Mouse (Mus musculus): ENCODE data around the gene Smarca2. TPM values are rescaled to one million over a fixed set of nuclear protein-coding genes. Genes with fewer than 3 reads are reported as not detected.

The Smarca2 gene
- polyA plus RNA-seq, 2 experiments = 3.3 to 5.3 TPM

DNA sequence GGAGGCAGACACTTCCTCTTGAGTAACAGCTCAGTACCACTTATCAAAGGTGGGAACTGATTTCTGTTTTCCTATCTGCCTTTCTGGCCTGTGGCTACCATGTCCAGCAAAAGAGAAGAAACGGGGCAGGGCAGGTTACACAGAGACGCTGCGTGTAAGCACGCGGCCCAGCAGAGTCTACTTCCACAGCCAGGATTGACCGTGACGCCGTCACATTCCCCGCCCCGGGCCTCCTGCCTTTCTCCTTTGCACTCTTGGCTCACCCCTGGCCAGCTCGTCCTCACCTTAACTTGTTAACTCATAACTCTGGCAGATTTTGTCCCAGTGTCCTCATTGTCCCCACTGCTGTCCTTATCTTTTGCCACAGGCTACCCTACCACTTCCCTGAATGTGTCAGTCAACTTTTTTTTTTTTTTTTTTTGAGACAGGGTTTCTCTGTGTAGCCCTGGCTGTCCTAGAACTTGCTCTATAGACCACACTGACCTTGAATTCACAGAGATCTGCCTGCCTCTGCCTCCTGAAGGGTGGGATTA lies 167.3 kb downstream of the Smarca2 start:
- H3K9ac ChIP-seq (replicated peaks) = no peak overlapping the region
- TF ChIP-seq CTCF (IDR thresholded peaks at IDR 0.05; ENCODE audit: low read depth) = no peak
- no peak for TF ChIP-seq EP300 (IDR thresholded peaks at IDR 0.05; ENCODE audit: low read depth)
- WGBS (ENCODE audit: insufficient replicate concordance) = 65% methylated on average over 11 of the region's 11 CpGs
- H3K36me3 ChIP-seq (replicated peaks; ENCODE audit: control insufficient read depth, insufficient read depth, low read depth) = no peaks in the 10 kb centered on the region
- no peak overlapping the region for H3K27ac ChIP-seq
- DNase-seq (ENCODE audit: low read depth in 3 of 3, low spot score in 3 of 3) (no peak), ATAC-seq (ENCODE audit: insufficient read depth) (no peak)
- H3K4me1 ChIP-seq (replicated peaks; ENCODE audit: control insufficient read depth in 2 of 2, insufficient read depth in 2 of 2, low read length in 1 of 2) = no peaks in the 10 kb centered on the region
- H3K27me3 ChIP-seq (ENCODE audit: control insufficient read depth, insufficient read depth, low read length) = no peaks in the 10 kb centered on the region
- H3K9me3 ChIP-seq (ENCODE audit: control insufficient read depth, low read length) = no peaks in the 10 kb centered on the region
- no peak overlapping the region for H3K4me3 ChIP-seq (ENCODE audit: insufficient read depth in 1 of 2, low read depth in 2 of 2, low read length in 2 of 2)
- no peak overlapping the region for H3K4me2 ChIP-seq (ENCODE audit: low read depth)

DNA sequence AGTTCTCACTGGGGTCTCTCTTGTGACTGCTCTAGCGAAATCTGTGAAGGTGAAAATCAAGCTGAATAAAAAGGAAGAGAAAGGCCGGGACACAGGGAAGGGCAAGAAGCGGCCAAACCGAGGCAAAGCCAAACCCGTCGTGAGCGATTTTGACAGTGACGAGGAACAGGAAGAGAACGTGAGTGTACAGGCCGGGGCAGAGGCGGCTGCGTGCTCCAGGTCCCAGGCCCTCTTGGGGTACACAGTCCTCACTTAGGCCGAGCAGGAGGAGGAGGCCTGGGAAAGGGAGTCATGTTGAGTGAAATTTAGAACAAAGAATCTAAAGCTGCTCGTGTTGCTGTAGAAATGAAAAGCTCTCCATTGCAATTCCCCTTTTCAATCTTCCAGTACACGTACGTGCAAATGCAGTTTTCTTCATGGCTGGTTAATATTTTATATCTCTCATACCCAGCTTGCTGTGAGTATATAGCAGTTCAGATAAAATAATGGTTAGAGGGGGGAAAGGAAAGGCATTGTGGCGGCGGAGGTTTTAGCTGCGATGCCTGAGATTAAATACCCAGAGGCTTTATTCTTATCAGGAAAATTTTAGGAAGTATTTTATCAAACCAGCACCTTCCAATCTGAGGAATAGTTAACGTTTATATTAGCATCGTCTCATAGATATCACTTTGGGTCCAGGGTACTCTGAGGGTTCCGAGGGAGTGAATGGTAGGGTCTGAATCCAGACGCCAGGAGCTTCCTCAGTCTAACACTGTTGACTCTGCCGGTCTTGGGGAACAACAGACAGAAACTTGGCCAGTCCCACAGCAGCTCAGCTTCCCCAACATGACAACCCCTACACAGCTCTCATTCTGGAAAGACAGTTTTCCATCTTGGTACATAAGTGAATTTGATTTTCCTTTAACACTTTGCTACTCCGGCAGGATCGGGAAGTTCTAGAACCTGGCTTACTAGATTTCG lies 171.5 kb downstream of the Smarca2 start:
- no peaks in the 10 kb centered on the region for H3K27me3 ChIP-seq (ENCODE audit: control insufficient read depth, insufficient read depth, low read length)
- H3K9ac ChIP-seq (replicated peaks) = no peak overlapping the region
- H3K4me2 ChIP-seq (ENCODE audit: low read depth) = no peak overlapping the region
- TF ChIP-seq CTCF (IDR thresholded peaks at IDR 0.05; ENCODE audit: low read depth) = no peak
- no peak overlapping the region for H3K4me3 ChIP-seq (ENCODE audit: insufficient read depth in 1 of 2, low read depth in 2 of 2, low read length in 2 of 2)
- ATAC-seq (ENCODE audit: insufficient read depth) (no peak), DNase-seq (ENCODE audit: low read depth in 3 of 3, low spot score in 3 of 3) (no peak)
- H3K9me3 ChIP-seq (ENCODE audit: control insufficient read depth, low read length) = no peaks in the 10 kb centered on the region
- no peak overlapping the region for H3K27ac ChIP-seq
- no peaks in the 10 kb centered on the region for H3K4me1 ChIP-seq (replicated peaks; ENCODE audit: control insufficient read depth in 2 of 2, insufficient read depth in 2 of 2, low read length in 1 of 2)
- 54% methylated on average over 27 of the region's 27 CpGs for WGBS (ENCODE audit: insufficient replicate concordance)
- H3K36me3 ChIP-seq (replicated peaks; ENCODE audit: control insufficient read depth, insufficient read depth, low read depth) = no peaks in the 10 kb centered on the region

DNA sequence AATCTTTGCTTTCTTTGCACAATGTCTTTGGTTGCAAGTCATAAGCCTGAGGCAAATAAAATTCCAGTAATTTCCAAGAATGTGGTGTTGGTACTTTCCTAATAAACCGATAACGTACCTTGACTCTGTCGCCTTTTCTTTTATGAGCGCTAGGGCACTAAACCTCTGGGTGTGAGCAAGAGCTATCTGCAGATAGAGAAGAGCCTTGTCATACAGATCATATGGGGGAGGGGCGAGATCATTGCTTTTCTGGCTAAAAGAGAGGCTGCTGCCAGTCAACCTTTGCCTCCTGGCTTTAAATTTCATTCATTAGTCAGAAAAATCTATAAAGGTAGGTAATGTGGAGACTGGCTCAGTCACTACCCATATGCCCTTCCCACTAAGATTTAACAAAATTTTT lies 173.3 kb downstream of the Smarca2 start:
- Histone ChIP-seq H3K27ac (no peak overlapping the region), H3K36me3 (replicated peaks; ENCODE audit: control insufficient read depth, insufficient read depth, low read depth) (no peaks in the 10 kb centered on the region), H3K9ac (replicated peaks) (no peak overlapping the region), H3K4me2 (ENCODE audit: low read depth) (no peak overlapping the region), H3K4me3 (ENCODE audit: insufficient read depth in 1 of 2, low read depth in 2 of 2, low read length in 2 of 2) (no peak overlapping the region), H3K4me1 (replicated peaks; ENCODE audit: control insufficient read depth in 2 of 2, insufficient read depth in 2 of 2, low read length in 1 of 2) (no peaks in the 10 kb centered on the region), H3K9me3 (ENCODE audit: control insufficient read depth, low read length) (no peaks in the 10 kb centered on the region), H3K27me3 (ENCODE audit: control insufficient read depth, insufficient read depth, low read length) (no peaks in the 10 kb centered on the region)
- ATAC-seq (ENCODE audit: insufficient read depth) (no peak), DNase-seq (ENCODE audit: low read depth in 3 of 3, low spot score in 3 of 3) (no peak)
- 63% methylated on average over 5 of the region's 5 CpGs for WGBS (ENCODE audit: insufficient replicate concordance)
- TF ChIP-seq CTCF (IDR thresholded peaks at IDR 0.05; ENCODE audit: low read depth) (no peak), EP300 (IDR thresholded peaks at IDR 0.05; ENCODE audit: low read depth) (no peak)

DNA sequence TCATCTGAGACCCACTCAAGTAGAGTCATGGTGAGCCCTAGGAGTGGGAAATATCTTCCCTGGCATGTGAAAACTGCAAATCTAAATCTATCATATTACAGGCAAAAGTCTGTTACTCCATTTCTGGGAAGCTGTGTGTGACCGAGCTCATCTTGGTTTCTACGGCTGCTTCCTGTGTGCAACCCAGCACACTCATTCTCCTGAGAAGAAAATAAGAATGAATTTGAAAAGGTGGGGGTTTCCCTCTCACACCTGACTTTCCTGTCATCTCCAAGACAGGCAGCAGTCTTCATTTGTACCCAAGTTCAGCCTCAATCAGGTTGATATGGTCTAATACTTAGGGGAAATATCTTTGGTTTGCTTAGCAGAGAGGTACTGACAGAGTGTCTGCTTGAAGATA lies 176.4 kb downstream of the Smarca2 start:
- H3K27ac ChIP-seq = no peak overlapping the region
- H3K4me1 ChIP-seq (replicated peaks; ENCODE audit: control insufficient read depth in 2 of 2, insufficient read depth in 2 of 2, low read length in 1 of 2) = no peaks in the 10 kb centered on the region
- TF ChIP-seq EP300 (IDR thresholded peaks at IDR 0.05; ENCODE audit: low read depth) = no peak
- TF ChIP-seq CTCF (IDR thresholded peaks at IDR 0.05; ENCODE audit: low read depth) = no peak
- no peaks in the 10 kb centered on the region for H3K27me3 ChIP-seq (ENCODE audit: control insufficient read depth, insufficient read depth, low read length)
- H3K9ac ChIP-seq (replicated peaks) = no peak overlapping the region
- H3K4me2 ChIP-seq (ENCODE audit: low read depth) = no peak overlapping the region
- H3K36me3 ChIP-seq (replicated peaks; ENCODE audit: control insufficient read depth, insufficient read depth, low read depth) = no peaks in the 10 kb centered on the region
- no peaks in the 10 kb centered on the region for H3K9me3 ChIP-seq (ENCODE audit: control insufficient read depth, low read length)
- ATAC-seq (ENCODE audit: insufficient read depth) (no peak), DNase-seq (ENCODE audit: low read depth in 3 of 3, low spot score in 3 of 3) (no peak)
- 70% methylated on average over 2 of the region's 2 CpGs for whole genome bisulfite sequencing (ENCODE audit: insufficient replicate concordance)
- no peak overlapping the region for H3K4me3 ChIP-seq (ENCODE audit: insufficient read depth in 1 of 2, low read depth in 2 of 2, low read length in 2 of 2)

DNA sequence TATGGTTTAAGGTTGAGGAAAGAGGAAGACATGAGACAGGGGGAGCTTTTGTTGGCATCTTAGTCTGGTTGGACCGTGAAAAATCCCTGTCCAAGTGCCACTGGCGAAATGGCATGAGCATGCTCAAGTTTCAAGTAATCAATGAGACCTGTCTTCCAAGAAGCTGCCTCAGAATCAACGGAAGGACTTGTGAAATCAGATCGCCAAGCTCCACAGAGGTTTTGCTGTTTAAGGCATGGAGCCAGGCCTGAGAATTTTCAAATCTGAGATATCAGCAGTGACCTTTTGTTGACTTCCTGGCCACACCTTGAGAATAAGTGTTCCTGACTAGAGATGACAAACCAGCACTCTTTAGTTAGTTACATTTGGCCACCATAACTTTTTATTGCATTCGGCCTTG lies 183.6 kb downstream of the Smarca2 start:
- H3K4me2 ChIP-seq (ENCODE audit: low read depth) = no peak overlapping the region
- no peak for TF ChIP-seq EP300 (IDR thresholded peaks at IDR 0.05; ENCODE audit: low read depth)
- no peak for TF ChIP-seq CTCF (IDR thresholded peaks at IDR 0.05; ENCODE audit: low read depth)
- H3K36me3 ChIP-seq (replicated peaks; ENCODE audit: control insufficient read depth, insufficient read depth, low read depth) = no peaks in the 10 kb centered on the region
- DNase-seq (ENCODE audit: low read depth in 3 of 3, low spot score in 3 of 3) (no peak), ATAC-seq (ENCODE audit: insufficient read depth) (no peak)
- no peaks in the 10 kb centered on the region for H3K4me1 ChIP-seq (replicated peaks; ENCODE audit: control insufficient read depth in 2 of 2, insufficient read depth in 2 of 2, low read length in 1 of 2)
- 60% methylated on average over 5 of the region's 5 CpGs for WGBS (ENCODE audit: insufficient replicate concordance)
- no peak overlapping the region for H3K9ac ChIP-seq (replicated peaks)
- H3K27ac ChIP-seq = no peak overlapping the region
- H3K4me3 ChIP-seq (ENCODE audit: insufficient read depth in 1 of 2, low read depth in 2 of 2, low read length in 2 of 2) = no peak overlapping the region
- no peaks in the 10 kb centered on the region for H3K9me3 ChIP-seq (ENCODE audit: control insufficient read depth, low read length)
- H3K27me3 ChIP-seq (ENCODE audit: control insufficient read depth, insufficient read depth, low read length) = no peaks in the 10 kb centered on the region

All from liver, embryonic 14.5 days (tissue).